Mouse (Mus musculus) midbrain, embryonic 10.5 days (tissue): ENCODE results near the gene Tiparp. TPM values are rescaled to one million over a fixed set of nuclear protein-coding genes. Genes with fewer than 3 reads are reported as not detected.

Source experiments
- DNase-seq: peaks from one replicate; pipeline ENCODE4 v3.0.0-alpha.2; 2017; ENCODE audit warnings: low spot score
- H3K27ac ChIP-seq: fragments of 300-500 bp; sonication (generic); replicated peaks from 2 replicates; pipeline ENCODE4 v1.5.1; 2016; ENCODE audit warnings: mild to moderate bottlenecking
- H3K27me3 ChIP-seq: fragments of 300-500 bp; sonication (generic); 2 replicates; pipeline ENCODE4 v1.6.1; 2016; ENCODE audit warnings: low read depth, mild to moderate bottlenecking; ENCODE audit not compliant: poor library complexity, severe bottlenecking
- H3K36me3 ChIP-seq: fragments of 300-500 bp; sonication (generic); 2 replicates; pipeline ENCODE4 v1.6.1; 2016; ENCODE audit warnings: mild to moderate bottlenecking, moderate library complexity
- H3K4me1 ChIP-seq: fragments of 300-500 bp; sonication (generic); 2 replicates; pipeline ENCODE4 v1.6.1; 2016
- H3K4me3 ChIP-seq: fragments of 300-500 bp; sonication (generic); 2 replicates; pipeline ENCODE4 v1.5.1; 2016; ENCODE audit warnings: mild to moderate bottlenecking, moderate library complexity
- H3K9me3 ChIP-seq: fragments of 300-500 bp; sonication (generic); replicated peaks from 2 replicates; pipeline ENCODE4 v1.6.1; 2016; ENCODE audit warnings: mild to moderate bottlenecking
- WGBS: fragments of 180-500 bp; shearing (Covaris S2); methylation state at CpG from one replicate; pipeline ENCODE4 v1.1.7; 2016; 5-methylcytosine and 5-hydroxymethylcytosine counted together
- polyA plus RNA-seq: library from polyadenylated mRNA; unstranded; fragments of >200 nt; fragmentation: Nextera tagmentation; extraction: Ambion mirVana; gene quantifications from 2 replicates; pipeline ENCODE4 v1.2.1, GENCODE M21; 2016

The Tiparp gene
- polyA plus RNA-seq = 43.4 and 44.9 TPM in 2 replicates

- peaks cover 17% of the 10 kb centered on the region for H3K36me3 ChIP-seq
- H3K4me3 ChIP-seq = peak within 1 kb of the TSS; percentile 76
- no peaks in the 10 kb centered on the region for H3K9me3 ChIP-seq
- H3K27me3 ChIP-seq = no peaks in the 10 kb centered on the region
- DNase-seq = peak; percentile 96
- H3K4me1 ChIP-seq = peaks cover 20% of the 10 kb centered on the region
- under 1% methylated on average over 109 of the region's 109 CpGs for WGBS
- peak within 1 kb of the TSS; percentile 99 for H3K27ac ChIP-seq
Measured at GRCm38 (mm10) chr3:65527691-65528601, at the start of gene Tiparp. TSS of gene Tiparp (plus strand) at chr3:65528410.

GRCm38 (mm10) chr3:65480676-65481075 lies 47.5 kb upstream of the Tiparp start:
- WGBS = 88% methylated on average over 6 of the region's 6 CpGs
- H3K9me3 ChIP-seq = no peaks in the 10 kb centered on the region
- H3K4me3 ChIP-seq = no peak overlapping the region
- no peaks in the 10 kb centered on the region for H3K36me3 ChIP-seq
- no peaks in the 10 kb centered on the region for H3K27me3 ChIP-seq
- H3K4me1 ChIP-seq = peaks cover 4% of the 10 kb centered on the region; the same call in 1 of the 2 replicates
- no peak overlapping the region for H3K27ac ChIP-seq
- no peak for DNase-seq

GRCm38 (mm10) chr3:65482266-65482665 lies 45.9 kb upstream of the Tiparp start:
- Histone ChIP-seq H3K36me3 (no peaks in the 10 kb centered on the region), H3K4me3 (no peak overlapping the region), H3K27me3 (no peaks in the 10 kb centered on the region), H3K4me1 (no peaks in the 10 kb centered on the region; the same call in 1 of the 2 replicates), H3K9me3 (no peaks in the 10 kb centered on the region), H3K27ac (no peak overlapping the region)
- no peak for DNase-seq
- 97% methylated on average over 1 of the region's 1 CpGs for WGBS

GRCm38 (mm10) chr3:65482698-65483407 lies 45.4 kb upstream of the Tiparp start:
- 71% methylated on average over 6 of the region's 6 CpGs for WGBS
- no peak overlapping the region for H3K4me3 ChIP-seq
- no peaks in the 10 kb centered on the region; the same call in 1 of the 2 replicates for H3K4me1 ChIP-seq
- no peaks in the 10 kb centered on the region for H3K27me3 ChIP-seq
- H3K9me3 ChIP-seq = no peaks in the 10 kb centered on the region
- no peak overlapping the region for H3K27ac ChIP-seq
- H3K36me3 ChIP-seq = no peaks in the 10 kb centered on the region
- no peak for DNase-seq

DNA sequence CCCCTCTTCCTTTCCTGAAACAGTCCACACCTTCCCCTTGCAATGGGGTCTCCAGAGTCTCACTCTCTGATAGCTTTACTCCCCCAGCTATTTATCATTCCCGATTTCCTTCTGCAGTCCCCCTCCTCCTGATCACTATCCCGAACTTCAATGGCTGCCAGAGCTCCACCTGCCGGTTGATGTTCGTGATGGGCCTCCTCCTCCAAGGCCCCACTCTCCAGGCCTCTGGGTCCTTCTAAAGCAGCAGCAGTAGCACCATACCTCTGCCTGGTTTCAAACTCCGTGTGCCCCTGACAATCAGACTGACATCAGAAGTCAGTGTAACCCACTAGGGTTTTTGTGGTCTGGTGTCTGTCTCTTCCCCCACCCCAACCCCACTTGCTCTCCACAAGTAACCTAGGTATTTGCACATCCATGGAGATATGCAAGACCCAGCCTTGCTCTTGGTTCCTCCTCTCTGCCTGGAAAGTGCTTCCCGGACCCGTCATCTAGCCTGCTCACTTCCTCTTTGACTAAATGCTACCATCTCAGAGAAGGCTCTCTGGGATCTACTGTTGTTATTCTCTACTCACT lies 44.0 kb upstream of the Tiparp start:
- H3K36me3 ChIP-seq = no peaks in the 10 kb centered on the region
- no peak for DNase-seq
- H3K4me3 ChIP-seq = no peak overlapping the region
- 72% methylated on average over 7 of the region's 7 CpGs for WGBS
- no peak overlapping the region for H3K27ac ChIP-seq
- no peaks in the 10 kb centered on the region for H3K27me3 ChIP-seq
- no peaks in the 10 kb centered on the region for H3K9me3 ChIP-seq
- no peaks in the 10 kb centered on the region; the same call in 1 of the 2 replicates for H3K4me1 ChIP-seq

DNA sequence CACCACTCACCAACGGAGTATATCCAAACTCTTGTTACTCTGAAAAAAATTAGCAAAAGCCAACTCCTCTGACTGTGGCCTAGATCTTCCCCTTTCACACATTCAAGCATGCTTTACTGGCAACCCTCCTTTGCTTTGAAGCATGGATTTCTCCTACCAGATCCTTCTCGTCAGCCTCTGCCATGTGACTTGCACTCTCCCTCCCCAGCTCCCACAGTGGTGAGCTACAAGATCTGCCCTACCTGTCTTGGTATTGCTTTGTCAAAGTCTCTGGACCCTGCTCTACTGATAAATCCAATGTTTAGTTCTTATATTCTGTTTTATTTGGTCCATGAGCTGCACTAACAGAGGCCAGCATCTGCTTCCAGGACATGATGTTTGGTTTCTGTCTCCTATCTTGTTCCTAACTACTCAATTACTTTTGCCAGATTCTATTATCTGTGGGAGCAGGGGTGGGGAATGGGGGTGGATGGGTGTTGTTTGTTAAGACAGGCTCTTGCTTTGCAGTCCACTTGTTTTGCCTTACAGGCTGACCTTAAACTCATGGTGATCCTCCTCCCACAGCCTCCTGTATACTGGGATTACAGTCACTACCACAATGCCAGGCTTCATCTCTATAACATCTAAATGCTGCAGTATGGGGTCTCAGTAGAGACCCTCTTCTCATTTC lies 40.7 kb upstream of the Tiparp start:
- Histone ChIP-seq H3K36me3 (no peaks in the 10 kb centered on the region), H3K9me3 (no peaks in the 10 kb centered on the region), H3K4me3 (no peak overlapping the region), H3K27ac (no peak overlapping the region), H3K27me3 (no peaks in the 10 kb centered on the region), H3K4me1 (no peaks in the 10 kb centered on the region; the same call in 1 of the 2 replicates)
- 71% methylated on average over 2 of the region's 2 CpGs for WGBS
- DNase-seq = no peak

DNA sequence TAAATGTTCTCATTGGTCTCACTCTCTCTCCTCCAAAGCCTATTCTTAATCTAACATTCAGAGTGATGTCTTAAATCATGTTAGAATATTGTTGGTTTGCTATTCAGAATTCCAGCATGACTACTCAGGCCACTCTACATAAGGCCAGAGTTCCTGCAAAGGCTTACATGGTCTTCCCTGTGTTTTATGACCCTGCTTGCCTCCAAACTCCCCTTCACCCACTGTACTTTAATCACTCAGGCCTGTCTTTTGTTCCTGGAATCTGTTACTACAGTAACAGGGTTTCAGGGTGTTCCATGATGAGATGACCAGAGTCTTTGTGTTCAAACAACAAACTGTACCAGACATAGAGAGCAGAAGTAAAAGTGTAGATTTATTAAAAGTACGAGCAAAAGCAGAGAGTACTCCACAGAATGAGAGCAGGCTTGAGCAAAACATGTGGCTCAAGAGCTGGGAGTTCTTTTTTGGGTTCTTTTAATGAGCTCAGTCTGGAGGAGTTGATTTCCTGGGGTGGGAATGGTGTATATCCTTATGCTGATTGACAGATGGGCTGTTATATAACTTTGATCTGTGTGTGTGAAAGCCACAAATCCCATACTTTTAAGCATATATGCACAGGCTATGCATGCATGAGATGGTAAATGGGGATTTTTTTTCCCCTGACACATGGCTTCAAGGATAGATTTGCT lies 39.5 kb upstream of the Tiparp start:
- H3K36me3 ChIP-seq = no peaks in the 10 kb centered on the region
- H3K27ac ChIP-seq = no peak overlapping the region
- H3K4me3 ChIP-seq = no peak overlapping the region
- 84% methylated on average over 1 of the region's 1 CpGs for WGBS
- DNase-seq = no peak
- no peaks in the 10 kb centered on the region for H3K4me1 ChIP-seq
- H3K27me3 ChIP-seq = no peaks in the 10 kb centered on the region
- H3K9me3 ChIP-seq = no peaks in the 10 kb centered on the region

GRCm38 (mm10) chr3:65489601-65490000 lies 38.6 kb upstream of the Tiparp start:
- no peak overlapping the region for H3K27ac ChIP-seq
- no peak overlapping the region for H3K4me3 ChIP-seq
- H3K27me3 ChIP-seq = no peaks in the 10 kb centered on the region
- DNase-seq = no peak
- H3K9me3 ChIP-seq = no peaks in the 10 kb centered on the region
- H3K36me3 ChIP-seq = no peaks in the 10 kb centered on the region
- peaks cover 6% of the 10 kb centered on the region for H3K4me1 ChIP-seq
- 82% methylated on average over 6 of the region's 6 CpGs for WGBS

GRCm38 (mm10) chr3:65494291-65494763 lies 33.9 kb upstream of the Tiparp start:
- peak overlapping the region; percentile 59 for H3K27ac ChIP-seq
- no peak overlapping the region for H3K4me3 ChIP-seq
- H3K9me3 ChIP-seq = no peaks in the 10 kb centered on the region
- WGBS = 58% methylated on average over 9 of the region's 9 CpGs
- H3K36me3 ChIP-seq = no peaks in the 10 kb centered on the region
- no peaks in the 10 kb centered on the region for H3K27me3 ChIP-seq
- peaks cover 15% of the 10 kb centered on the region for H3K4me1 ChIP-seq
- DNase-seq = peak; percentile 30

DNA sequence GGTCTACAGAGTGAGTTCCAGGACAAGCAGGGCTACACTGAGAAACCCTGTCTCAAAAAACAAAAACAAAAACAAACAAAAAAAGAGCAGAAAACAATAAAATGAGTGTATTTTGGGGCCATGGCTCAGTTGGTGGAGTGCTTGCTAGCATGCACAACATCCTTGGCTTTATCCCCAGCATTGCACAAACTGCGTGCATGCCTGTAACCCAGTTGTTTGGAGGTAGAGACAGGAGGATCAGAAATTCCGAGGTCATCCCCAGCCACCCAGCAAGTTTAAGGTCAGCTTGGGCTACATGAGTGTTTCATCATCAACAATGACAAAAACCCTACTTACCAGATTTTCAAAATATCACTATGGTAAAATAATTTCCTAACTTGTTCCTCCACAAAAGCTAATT lies 20.4 kb upstream of the Tiparp start:
- H3K27ac ChIP-seq = no peak overlapping the region
- H3K4me3 ChIP-seq = no peak overlapping the region
- no peaks in the 10 kb centered on the region for H3K9me3 ChIP-seq
- H3K4me1 ChIP-seq = no peaks in the 10 kb centered on the region
- no peaks in the 10 kb centered on the region for H3K27me3 ChIP-seq
- WGBS = 85% methylated on average over 2 of the region's 2 CpGs
- H3K36me3 ChIP-seq = no peaks in the 10 kb centered on the region
- no peak for DNase-seq

DNA sequence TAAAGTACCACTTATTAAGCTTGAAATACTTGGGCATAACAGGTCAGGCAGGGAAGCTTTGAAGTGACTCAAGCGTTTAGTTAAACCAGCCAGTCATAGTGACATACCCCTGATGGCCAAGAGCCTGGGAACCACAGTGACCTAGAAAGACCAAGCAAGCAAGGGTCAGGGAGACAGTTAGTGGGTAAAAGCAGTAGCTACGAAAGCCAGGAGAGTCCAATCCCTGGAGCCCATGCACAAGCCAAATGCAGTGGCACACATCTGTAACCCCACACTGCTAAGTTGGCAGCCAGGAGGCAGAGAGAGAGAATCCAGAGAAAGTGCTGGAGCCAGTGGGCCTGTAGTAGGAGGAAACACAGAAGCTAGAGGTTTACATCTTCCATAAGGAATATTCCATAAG lies 17.6 kb upstream of the Tiparp start:
- no peaks in the 10 kb centered on the region for H3K4me1 ChIP-seq
- H3K36me3 ChIP-seq = no peaks in the 10 kb centered on the region
- H3K27me3 ChIP-seq = no peaks in the 10 kb centered on the region
- H3K4me3 ChIP-seq = no peak overlapping the region
- no peak for DNase-seq
- 91% methylated on average over 2 of the region's 2 CpGs for WGBS
- H3K9me3 ChIP-seq = no peaks in the 10 kb centered on the region
- H3K27ac ChIP-seq = no peak overlapping the region

DNA sequence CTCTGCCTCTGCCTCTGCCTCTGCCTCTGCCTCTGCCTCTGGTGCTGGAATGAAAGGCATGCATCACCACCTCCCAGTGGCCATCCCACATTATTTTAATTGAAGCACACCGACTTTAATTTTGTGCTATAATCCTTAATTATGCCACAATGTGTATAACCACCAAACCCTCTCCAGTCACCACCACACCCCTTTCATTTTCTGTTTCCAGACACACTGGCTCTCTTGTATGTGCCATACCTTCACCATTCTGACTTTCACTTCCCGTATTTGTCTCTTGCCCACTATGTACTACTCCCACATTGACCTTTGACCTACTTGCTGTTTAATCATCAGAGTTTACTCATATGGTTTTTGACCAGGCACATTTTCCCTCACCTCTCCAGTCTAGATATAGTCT lies 12.5 kb upstream of the Tiparp start:
- no peaks in the 10 kb centered on the region for H3K36me3 ChIP-seq
- H3K9me3 ChIP-seq = no peaks in the 10 kb centered on the region
- H3K4me3 ChIP-seq = no peak overlapping the region
- peaks cover 11% of the 10 kb centered on the region for H3K4me1 ChIP-seq
- WGBS = 88% methylated on average over 2 of the region's 2 CpGs
- 0 out of 2 replicates have a peak, but pooled peaks cover 11% of the 10 kb centered on the region for H3K27me3 ChIP-seq
- no peak overlapping the region for H3K27ac ChIP-seq
- DNase-seq = no peak
